Mouse (Mus musculus): ENCODE results near the gene Ctdnep1. TPM values are rescaled to one million over a fixed set of nuclear protein-coding genes. Genes with fewer than 3 reads are reported as not detected.

Ctdnep1 gene
- total RNA-seq, 2 experiments from 2014 or later: 38.6 to 181 TPM

GRCm38 (mm10) chr11:69948066-69948762 is 32.7 kb upstream of the Ctdnep1 start, which contains the start of gene Slc2a4:
TSS of gene Slc2a4 (minus strand) at chr11:69948188.
- ATAC-seq (replicated peaks; ENCODE audit: low FRiP score, low TSS enrichment, poor library complexity, severe bottlenecking): peak; percentile 81

DNA sequence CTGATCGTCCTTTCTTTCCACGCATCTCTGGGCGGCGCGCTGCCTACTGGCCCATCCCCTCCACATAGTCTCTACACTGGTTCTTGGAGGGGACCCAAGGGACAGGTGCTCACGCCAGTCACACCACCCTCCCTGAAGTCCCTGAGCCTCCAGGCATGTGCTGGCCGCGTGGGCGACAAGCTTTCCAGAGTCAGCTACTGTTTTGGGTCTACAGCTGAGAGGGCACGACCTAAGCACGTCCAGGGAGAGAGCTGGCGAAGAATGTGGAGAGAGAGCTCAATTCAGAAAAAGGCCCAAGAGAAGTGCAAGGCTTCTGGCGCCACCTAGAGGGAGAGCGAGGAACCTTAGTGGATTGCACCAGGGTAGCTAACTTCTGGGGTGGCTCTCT is 32.2 kb upstream of the Ctdnep1 start:
- ATAC-seq (replicated peaks; ENCODE audit: low FRiP score, low TSS enrichment, poor library complexity, severe bottlenecking): peak; percentile 61

- no peak for ATAC-seq (replicated peaks; ENCODE audit: low FRiP score, low TSS enrichment, poor library complexity, severe bottlenecking)
These were observed 30.0 kb upstream of the Ctdnep1 start for GRCm38 (mm10) chr11:69950807-69951459.

DNA sequence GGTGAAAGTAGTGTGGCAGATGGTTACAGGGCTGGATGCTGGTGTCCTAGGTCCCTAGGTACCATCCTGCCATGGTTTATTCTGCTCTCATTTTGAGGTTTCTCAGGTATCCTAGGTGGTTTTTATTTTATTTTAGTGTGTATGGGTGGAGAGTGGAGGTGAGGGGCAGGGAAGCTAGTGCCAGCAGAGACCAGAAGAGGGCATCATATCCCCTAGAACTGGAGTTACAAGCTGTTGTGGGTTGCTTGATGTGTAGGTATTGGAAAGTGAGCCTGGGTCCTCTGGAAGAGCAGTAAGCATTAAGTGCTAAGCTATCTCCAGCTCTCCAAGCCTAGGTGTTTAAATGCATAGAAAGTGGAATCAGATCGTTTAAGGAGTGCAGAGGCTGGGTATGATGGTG is 28.7 kb upstream of the Ctdnep1 start:
- ATAC-seq (replicated peaks; ENCODE audit: low FRiP score, low TSS enrichment, poor library complexity, severe bottlenecking): no peak

DNA sequence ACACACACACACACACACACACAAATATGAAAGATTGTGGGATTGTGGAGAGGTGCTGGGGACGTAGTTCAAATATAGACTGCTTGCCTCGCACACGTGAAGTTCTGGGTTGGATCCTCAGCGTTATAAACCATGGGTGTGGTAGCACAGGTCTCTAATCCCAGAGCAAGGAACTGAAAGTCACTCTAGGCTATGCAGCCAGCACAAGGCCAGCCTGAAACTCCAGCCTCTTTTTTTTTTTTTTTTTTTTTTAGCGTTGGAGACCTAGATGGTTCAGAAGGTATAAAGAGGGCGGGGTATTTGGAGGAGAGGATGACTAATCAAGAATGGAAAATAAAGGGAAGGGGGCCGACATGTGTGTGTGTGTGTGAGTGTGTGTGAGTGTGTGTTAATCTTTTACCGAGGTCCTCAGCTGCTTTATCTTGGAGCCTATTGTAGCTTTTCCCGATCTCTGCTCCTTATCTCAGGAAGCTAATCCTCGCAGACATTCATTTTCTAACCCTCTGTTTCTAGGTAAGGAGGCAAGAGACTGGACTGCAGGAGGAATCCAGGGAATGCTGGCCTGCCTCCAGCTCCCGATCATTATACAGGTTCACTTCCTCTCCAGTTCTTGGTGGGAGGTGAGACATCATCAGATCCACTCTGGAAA is 27.6 kb upstream of the Ctdnep1 start:
- ATAC-seq (replicated peaks; ENCODE audit: low FRiP score, low TSS enrichment, poor library complexity, severe bottlenecking): no peak

GRCm38 (mm10) chr11:69955618-69956017 is 25.3 kb upstream of the Ctdnep1 start:
- ATAC-seq (replicated peaks; ENCODE audit: low FRiP score, low TSS enrichment, poor library complexity, severe bottlenecking): peak; percentile 44; the same call in 1 of the 2 replicates

DNA sequence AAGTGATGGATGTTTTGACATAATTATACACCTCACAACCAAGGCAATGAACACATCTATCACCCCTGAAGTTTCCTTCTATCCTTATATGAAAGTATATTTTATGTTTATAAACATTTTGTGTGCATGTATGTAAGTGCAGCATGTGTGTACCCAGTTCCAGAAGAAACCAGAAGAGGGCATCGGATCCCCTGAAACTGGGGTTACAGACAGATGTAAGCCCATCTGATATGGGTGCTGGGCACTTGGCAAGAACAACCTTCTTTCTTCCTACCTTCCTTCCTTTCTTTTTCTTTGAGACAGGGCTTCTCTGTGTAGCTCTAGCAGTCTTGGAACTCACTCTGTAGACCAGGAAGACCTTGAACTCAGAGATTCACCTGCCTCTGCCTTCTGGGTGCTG is 24.7 kb upstream of the Ctdnep1 start:
- ATAC-seq (replicated peaks; ENCODE audit: low FRiP score, low TSS enrichment, poor library complexity, severe bottlenecking): no peak

GRCm38 (mm10) chr11:69960616-69961015 is 20.3 kb upstream of the Ctdnep1 start:
- ATAC-seq (replicated peaks; ENCODE audit: low FRiP score, low TSS enrichment, poor library complexity, severe bottlenecking): no peak

DNA sequence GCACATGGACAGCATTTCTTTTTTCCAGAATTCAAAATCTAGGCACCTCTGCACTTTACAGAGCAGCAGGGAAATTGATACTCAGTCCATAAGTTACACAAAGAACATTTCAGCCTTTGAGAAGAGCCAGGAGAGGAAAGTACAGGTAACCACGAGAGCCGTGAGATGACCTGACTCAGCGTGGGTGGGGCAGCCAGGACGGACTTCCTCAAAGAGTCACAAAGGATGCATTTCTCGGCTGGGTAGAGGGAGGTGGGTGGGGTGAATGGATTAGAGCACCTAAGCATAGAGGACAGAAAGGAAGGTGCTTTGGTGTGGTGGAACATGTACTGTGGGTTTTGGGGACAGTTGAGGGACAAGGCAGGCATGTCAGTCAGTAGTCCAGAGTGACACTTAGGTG is 19.1 kb upstream of the Ctdnep1 start:
- no peak for ATAC-seq (replicated peaks; ENCODE audit: low FRiP score, low TSS enrichment, poor library complexity, severe bottlenecking)

DNA sequence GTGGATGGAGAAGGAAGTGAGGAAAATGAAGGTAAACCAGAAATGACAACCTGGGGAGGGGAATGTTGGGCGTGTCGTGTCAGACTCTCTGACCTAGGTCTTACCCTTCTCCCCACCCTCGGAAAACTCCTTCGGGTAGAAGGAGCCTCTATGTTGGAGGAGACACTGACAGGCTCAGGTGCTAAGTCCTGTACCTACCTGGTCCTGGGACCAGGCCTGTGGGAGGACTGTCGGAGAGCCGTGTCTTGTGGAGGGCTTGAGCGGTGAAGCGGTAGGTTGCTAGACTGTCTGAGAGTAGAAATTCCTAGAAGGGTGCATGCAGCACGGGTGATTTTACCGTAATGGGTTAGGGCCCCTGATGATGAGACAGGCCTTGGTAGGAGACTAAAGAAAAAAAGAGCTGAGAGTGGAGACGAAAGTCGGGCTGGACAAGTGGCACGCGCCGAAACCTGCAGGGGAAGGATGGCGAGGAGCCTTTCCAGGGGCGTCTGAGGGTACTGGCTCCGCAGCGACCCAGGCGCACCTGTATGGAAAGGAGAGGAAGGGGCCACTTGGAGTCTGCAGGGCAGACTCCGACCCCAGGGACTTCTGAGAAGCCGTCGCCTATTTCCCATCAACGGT is 16.2 kb upstream of the Ctdnep1 start, which contains the start of gene Cldn7:
Cldn7 (plus strand) TSS at position 130 of the 621 bp plus-strand sequence.
- ATAC-seq (replicated peaks; ENCODE audit: low FRiP score, low TSS enrichment, poor library complexity, severe bottlenecking): no peak

DNA sequence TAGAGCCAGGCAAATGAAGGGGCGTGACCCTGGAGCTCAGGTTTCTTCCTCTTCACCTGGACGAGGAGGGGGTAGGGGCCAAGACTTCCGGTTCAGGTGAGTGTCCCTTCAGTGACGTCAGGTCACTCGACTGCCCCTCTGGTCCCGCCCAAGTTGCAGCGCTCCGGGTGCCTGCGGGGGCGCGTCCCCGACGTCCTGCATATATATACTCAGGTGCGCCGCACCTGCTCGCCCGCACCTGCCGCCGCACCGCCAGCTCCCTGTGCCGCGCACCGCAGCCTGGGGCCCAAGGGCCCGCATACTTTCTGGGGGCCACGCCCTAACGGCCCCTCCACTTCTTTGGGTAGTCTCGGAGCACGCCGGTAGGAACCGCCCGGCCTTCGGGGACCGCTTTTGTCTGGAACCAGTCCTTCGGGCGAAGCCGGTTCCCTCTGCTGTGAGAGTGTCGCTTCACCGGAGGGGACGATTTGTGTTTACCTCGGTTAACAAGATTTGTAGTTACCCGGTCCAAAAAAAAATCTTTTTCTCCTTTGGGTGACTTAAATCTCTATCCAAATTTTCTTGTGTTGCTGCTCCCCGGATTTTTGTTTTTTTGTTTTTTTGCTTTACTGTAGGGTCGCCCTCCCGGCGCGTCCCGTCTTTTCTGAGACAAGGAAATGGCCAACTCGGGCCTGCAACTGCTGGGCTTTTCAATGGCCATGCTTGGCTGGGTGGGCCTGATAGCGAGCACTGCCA is 15.5 kb upstream of the Ctdnep1 start:
- ATAC-seq (replicated peaks; ENCODE audit: low FRiP score, low TSS enrichment, poor library complexity, severe bottlenecking): no peak

GRCm38 (mm10) chr11:69966006-69966859 is 14.7 kb upstream of the Ctdnep1 start:
- ATAC-seq (replicated peaks; ENCODE audit: low FRiP score, low TSS enrichment, poor library complexity, severe bottlenecking): peak; percentile 48; the same call in 1 of the 2 replicates

GRCm38 (mm10) chr11:69966860-69967517 is 14.0 kb upstream of the Ctdnep1 start:
- ATAC-seq (replicated peaks; ENCODE audit: low FRiP score, low TSS enrichment, poor library complexity, severe bottlenecking): peak; percentile 19; the same call in 1 of the 2 replicates

- no peak for ATAC-seq (replicated peaks; ENCODE audit: low FRiP score, low TSS enrichment, poor library complexity, severe bottlenecking)
These were observed 12.2 kb upstream of the Ctdnep1 start for GRCm38 (mm10) chr11:69968793-69969192.

- no peak for ATAC-seq (replicated peaks; ENCODE audit: low FRiP score, low TSS enrichment, poor library complexity, severe bottlenecking)
These were observed 10.7 kb upstream of the Ctdnep1 start for GRCm38 (mm10) chr11:69970222-69970621.

DNA sequence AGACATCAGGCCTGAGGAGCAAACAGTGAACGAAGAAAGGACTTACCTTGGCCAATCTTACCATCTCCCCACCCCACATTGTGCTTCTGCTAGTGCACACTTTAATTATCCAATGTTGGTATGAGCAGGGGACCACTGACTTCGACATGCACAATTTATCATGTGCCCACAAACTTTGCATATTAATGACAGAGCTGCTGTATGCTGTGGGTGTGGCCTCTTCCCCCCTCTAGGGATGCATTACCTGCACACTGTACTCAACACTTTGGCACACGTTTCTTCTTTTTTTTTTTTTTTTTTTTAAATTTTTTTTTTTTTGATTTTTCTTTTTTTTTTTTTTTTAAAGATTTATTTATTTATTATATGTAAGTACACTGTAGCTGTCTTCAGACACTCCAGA is 10.2 kb upstream of the Ctdnep1 start:
- no peak for ATAC-seq (replicated peaks; ENCODE audit: low FRiP score, low TSS enrichment, poor library complexity, severe bottlenecking)

- no peak for ATAC-seq (replicated peaks; ENCODE audit: low FRiP score, low TSS enrichment, poor library complexity, severe bottlenecking)
These were observed 6.0 kb upstream of the Ctdnep1 start for GRCm38 (mm10) chr11:69974907-69975306.

DNA sequence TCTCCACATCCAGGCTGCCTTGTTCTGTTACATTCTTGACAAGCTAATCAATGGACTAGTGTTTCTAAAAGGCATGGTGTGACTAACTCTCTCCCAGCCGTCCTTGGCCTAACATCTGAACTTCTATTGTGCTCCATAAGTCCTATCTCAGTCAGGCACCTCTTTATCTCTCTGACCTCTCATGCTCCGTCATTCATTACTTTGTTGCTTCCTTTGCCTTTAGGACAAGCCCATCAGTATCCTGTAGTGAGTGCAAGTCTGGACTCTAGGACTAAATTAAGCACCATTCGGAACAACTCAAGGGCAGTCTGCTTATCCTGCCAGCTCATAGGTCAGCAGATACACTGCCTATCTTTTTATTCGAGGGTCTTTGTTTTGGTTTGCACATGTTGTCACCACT is 4.7 kb upstream of the Ctdnep1 start:
- no peak for ATAC-seq (replicated peaks; ENCODE audit: low FRiP score, low TSS enrichment, poor library complexity, severe bottlenecking)

Measured in megakaryocyte-erythroid progenitor cell, adult 5-6 weeks (primary cell).